Mouse (Mus musculus) brain, embryonic 14.5 days (tissue): ENCODE results near the gene Gja5. TPM values are rescaled to one million over a fixed set of nuclear protein-coding genes. Genes with fewer than 3 reads are reported as not detected.
"Not testable (repeated sequence)": the region's sequence is repeated elsewhere in the genome, so short reads cannot be mapped to it uniquely, and the experiment has no call there.

ENCODE experiments used
- DNase-seq: peaks from one replicate; pipeline ENCODE4 v3.0.0-alpha.2; 2011; ENCODE audit warnings: low read depth
- CTCF ChIP-seq: fragments of 200-500 bp; IDR thresholded peaks from 2 replicates; pipeline ENCODE4 v1.5.1; 2012; ENCODE audit warnings: inconsistent platforms, mild to moderate bottlenecking, moderate library complexity, borderline replicate concordance; ENCODE audit not compliant: insufficient read depth, insufficient read length; ENCODE audit errors: extremely low read depth
- POLR2A ChIP-seq: fragments of 200-500 bp; IDR thresholded peaks from 2 replicates; pipeline ENCODE4 v1.6.1; 2012; ENCODE audit warnings: mild to moderate bottlenecking, inconsistent platforms, borderline replicate concordance; ENCODE audit not compliant: poor library complexity, insufficient read depth, insufficient read length, severe bottlenecking; ENCODE audit errors: extremely low read depth
- polyA plus RNA-seq: library from polyadenylated mRNA; depleted of rRNA; stranded (reverse); fragments of >200 nt; gene quantifications from 2 replicates; pipeline ENCODE4 v1.2.3, GENCODE M21; 2012

Gja5 gene
- polyA plus RNA-seq, 1 experiment: 2.9 TPM

GRCm38 (mm10) chr3:97052069-97052799, 147.7 kb downstream of the Gja5 start:
- TF ChIP-seq CTCF (no peak), POLR2A (no peak)

GRCm38 (mm10) chr3:97058704-97059103, 154.2 kb downstream of the Gja5 start:
- no peak for TF ChIP-seq POLR2A
- no peak for TF ChIP-seq CTCF
- DNase-seq: no peak

More at GRCm38 (mm10) chr3:97052069-97052799, 147.7 kb downstream of the Gja5 start:
- DNase-seq: peak; percentile 62

- TF ChIP-seq CTCF (no peak), POLR2A (no peak)
- no peak for DNase-seq
Measured at GRCm38 (mm10) chr3:97060119-97060518, 155.6 kb downstream of the Gja5 start.

- no peak for DNase-seq
- TF ChIP-seq CTCF (no peak), POLR2A (no peak)
Measured at GRCm38 (mm10) chr3:97062814-97063213, 158.3 kb downstream of the Gja5 start.

- TF ChIP-seq CTCF: no peak
- DNase-seq: no peak
Measured at GRCm38 (mm10) chr3:97064046-97064445, 159.6 kb downstream of the Gja5 start.

GRCm38 (mm10) chr3:97069589-97069988, 165.1 kb downstream of the Gja5 start:
- DNase-seq: not testable (repeated sequence)

GRCm38 (mm10) chr3:97071916-97072315, 167.4 kb downstream of the Gja5 start:
- DNase-seq: not testable (repeated sequence)

- not testable (repeated sequence) for DNase-seq
Measured at GRCm38 (mm10) chr3:97072361-97072760, 167.9 kb downstream of the Gja5 start.

GRCm38 (mm10) chr3:97075744-97076350, 171.4 kb downstream of the Gja5 start:
- not testable (repeated sequence) for DNase-seq

- peak; percentile 41 for TF ChIP-seq CTCF
- no peak for TF ChIP-seq POLR2A
- DNase-seq: peak; percentile 15
Measured at GRCm38 (mm10) chr3:97076412-97076811, 171.9 kb downstream of the Gja5 start.

- TF ChIP-seq CTCF: peak; percentile 29; the same call in 1 of the 2 replicates
- TF ChIP-seq POLR2A: no peak
- no peak for DNase-seq
Measured at GRCm38 (mm10) chr3:97078436-97078835, 173.9 kb downstream of the Gja5 start.

- no peak for TF ChIP-seq CTCF
- no peak for TF ChIP-seq POLR2A
- DNase-seq: no peak
Measured at GRCm38 (mm10) chr3:97082156-97082555, 177.7 kb downstream of the Gja5 start.

GRCm38 (mm10) chr3:97087326-97087725, 182.8 kb downstream of the Gja5 start:
- DNase-seq: peak; percentile 25
- no peak for TF ChIP-seq POLR2A
- TF ChIP-seq CTCF: peak; percentile 39; the same call in 1 of the 2 replicates

GRCm38 (mm10) chr3:97088291-97088690, 183.8 kb downstream of the Gja5 start:
- DNase-seq: not testable (repeated sequence)

- DNase-seq: not testable (repeated sequence)
Measured at GRCm38 (mm10) chr3:97091971-97092370, 187.5 kb downstream of the Gja5 start.

- not testable (repeated sequence) for DNase-seq
Measured at GRCm38 (mm10) chr3:97096664-97097063, 192.2 kb downstream of the Gja5 start.
